Mouse (Mus musculus): ENCODE measurements around the gene Polr2i. TPM values are rescaled to one million over a fixed set of nuclear protein-coding genes. Genes with fewer than 3 reads are reported as not detected.

Gene Polr2i
- polyA plus RNA-seq, 1 experiment from 2014 or later: 177 TPM

- Histone ChIP-seq H3K27me3 (ENCODE audit: control insufficient read depth, insufficient read depth, low read length) (no peaks in the 10 kb centered on the region), H3K4me2 (replicated peaks; ENCODE audit: low read depth, low read length) (no peak overlapping the region), H3K9me3 (ENCODE audit: control insufficient read depth, low read depth, low read length) (no peaks in the 10 kb centered on the region), H3K4me1 (ENCODE audit: control insufficient read depth, insufficient read depth, low read length) (no peaks in the 10 kb centered on the region), H3K36me3 (ENCODE audit: control insufficient read depth, insufficient read depth, low read length) (peaks cover 3% of the 10 kb centered on the region; the same call in 1 of the 2 replicates), H3K27ac (ENCODE audit: low read length) (no peak overlapping the region), H3K4me3 (ENCODE audit: low read depth, low read length) (no peak overlapping the region), H3K9ac (replicated peaks; ENCODE audit: low read depth, low read length) (no peak overlapping the region)
- WGBS: 91% methylated on average over 5 of the region's 5 CpGs
- no peak for ATAC-seq (ENCODE audit: insufficient number of reproducible peaks, insufficient read depth, low FRiP score, low read depth)
Observed at GRCm38 (mm10) chr7:30265531-30265930, 33.8 kb downstream of the Polr2i start.

- no peak overlapping the region for H3K27ac ChIP-seq (ENCODE audit: low read length)
- H3K9ac ChIP-seq (replicated peaks; ENCODE audit: low read depth, low read length): no peak overlapping the region
- no peak for ATAC-seq (ENCODE audit: insufficient number of reproducible peaks, insufficient read depth, low FRiP score, low read depth)
- peaks cover 3% of the 10 kb centered on the region; the same call in 1 of the 2 replicates for H3K36me3 ChIP-seq (ENCODE audit: control insufficient read depth, insufficient read depth, low read length)
- H3K9me3 ChIP-seq (ENCODE audit: control insufficient read depth, low read depth, low read length): no peaks in the 10 kb centered on the region
- no peak overlapping the region for H3K4me3 ChIP-seq (ENCODE audit: low read depth, low read length)
- WGBS: 89% methylated on average over 7 of the region's 7 CpGs
- H3K4me1 ChIP-seq (ENCODE audit: control insufficient read depth, insufficient read depth, low read length): no peaks in the 10 kb centered on the region
- H3K4me2 ChIP-seq (replicated peaks; ENCODE audit: low read depth, low read length): no peak overlapping the region
- H3K27me3 ChIP-seq (ENCODE audit: control insufficient read depth, insufficient read depth, low read length): no peaks in the 10 kb centered on the region
Observed at GRCm38 (mm10) chr7:30265935-30266334, 34.2 kb downstream of the Polr2i start.

- ATAC-seq (ENCODE audit: insufficient number of reproducible peaks, insufficient read depth, low FRiP score, low read depth): no peak
- H3K36me3 ChIP-seq (ENCODE audit: control insufficient read depth, insufficient read depth, low read length): peaks cover 3% of the 10 kb centered on the region; the same call in 1 of the 2 replicates
- H3K9me3 ChIP-seq (ENCODE audit: control insufficient read depth, low read depth, low read length): no peaks in the 10 kb centered on the region
- no peak overlapping the region for H3K9ac ChIP-seq (replicated peaks; ENCODE audit: low read depth, low read length)
- H3K4me3 ChIP-seq (ENCODE audit: low read depth, low read length): no peak overlapping the region
- 64% methylated on average over 3 of the region's 3 CpGs for WGBS
- no peaks in the 10 kb centered on the region for H3K4me1 ChIP-seq (ENCODE audit: control insufficient read depth, insufficient read depth, low read length)
- H3K4me2 ChIP-seq (replicated peaks; ENCODE audit: low read depth, low read length): no peak overlapping the region
- H3K27ac ChIP-seq (ENCODE audit: low read length): no peak overlapping the region
- H3K27me3 ChIP-seq (ENCODE audit: control insufficient read depth, insufficient read depth, low read length): no peaks in the 10 kb centered on the region
Observed at GRCm38 (mm10) chr7:30266780-30267179, 35.0 kb downstream of the Polr2i start.

GRCm38 (mm10) chr7:30269641-30270040 lies 37.9 kb downstream of the Polr2i start:
- peaks cover 3% of the 10 kb centered on the region; the same call in 1 of the 2 replicates for H3K36me3 ChIP-seq (ENCODE audit: control insufficient read depth, insufficient read depth, low read length)
- no peak overlapping the region for H3K4me3 ChIP-seq (ENCODE audit: low read depth, low read length)
- no peaks in the 10 kb centered on the region for H3K27me3 ChIP-seq (ENCODE audit: control insufficient read depth, insufficient read depth, low read length)
- ATAC-seq (ENCODE audit: insufficient number of reproducible peaks, insufficient read depth, low FRiP score, low read depth): no peak
- no peaks in the 10 kb centered on the region for H3K4me1 ChIP-seq (ENCODE audit: control insufficient read depth, insufficient read depth, low read length)
- 85% methylated on average over 4 of the region's 4 CpGs for WGBS
- no peak overlapping the region for H3K4me2 ChIP-seq (replicated peaks; ENCODE audit: low read depth, low read length)
- no peaks in the 10 kb centered on the region for H3K9me3 ChIP-seq (ENCODE audit: control insufficient read depth, low read depth, low read length)
- H3K9ac ChIP-seq (replicated peaks; ENCODE audit: low read depth, low read length): no peak overlapping the region
- no peak overlapping the region for H3K27ac ChIP-seq (ENCODE audit: low read length)

GRCm38 (mm10) chr7:30274383-30274782 lies 42.6 kb downstream of the Polr2i start:
- ATAC-seq (ENCODE audit: insufficient number of reproducible peaks, insufficient read depth, low FRiP score, low read depth): no peak
- no peaks in the 10 kb centered on the region for H3K9me3 ChIP-seq (ENCODE audit: control insufficient read depth, low read depth, low read length)
- no peaks in the 10 kb centered on the region for H3K27me3 ChIP-seq (ENCODE audit: control insufficient read depth, insufficient read depth, low read length)
- peaks cover 3% of the 10 kb centered on the region; the same call in 1 of the 2 replicates for H3K4me1 ChIP-seq (ENCODE audit: control insufficient read depth, insufficient read depth, low read length)
- no peak overlapping the region for H3K4me3 ChIP-seq (ENCODE audit: low read depth, low read length)
- WGBS: 43% methylated on average over 6 of the region's 6 CpGs
- H3K27ac ChIP-seq (ENCODE audit: low read length): no peak overlapping the region
- no peak overlapping the region for H3K9ac ChIP-seq (replicated peaks; ENCODE audit: low read depth, low read length)
- no peak overlapping the region for H3K4me2 ChIP-seq (replicated peaks; ENCODE audit: low read depth, low read length)
- peaks cover 3% of the 10 kb centered on the region; the same call in 1 of the 2 replicates for H3K36me3 ChIP-seq (ENCODE audit: control insufficient read depth, insufficient read depth, low read length)

- Histone ChIP-seq H3K27ac (ENCODE audit: low read length) (no peak overlapping the region), H3K36me3 (ENCODE audit: control insufficient read depth, insufficient read depth, low read length) (no peaks in the 10 kb centered on the region), H3K4me3 (ENCODE audit: low read depth, low read length) (no peak overlapping the region), H3K4me1 (ENCODE audit: control insufficient read depth, insufficient read depth, low read length) (peaks cover 3% of the 10 kb centered on the region; the same call in 1 of the 2 replicates), H3K9ac (replicated peaks; ENCODE audit: low read depth, low read length) (no peak overlapping the region), H3K9me3 (ENCODE audit: control insufficient read depth, low read depth, low read length) (no peaks in the 10 kb centered on the region), H3K27me3 (ENCODE audit: control insufficient read depth, insufficient read depth, low read length) (no peaks in the 10 kb centered on the region), H3K4me2 (replicated peaks; ENCODE audit: low read depth, low read length) (no peak overlapping the region)
- 51% methylated on average over 2 of the region's 2 CpGs for WGBS
- ATAC-seq (ENCODE audit: insufficient number of reproducible peaks, insufficient read depth, low FRiP score, low read depth): no peak
Observed at GRCm38 (mm10) chr7:30278911-30279310, 47.2 kb downstream of the Polr2i start.

- Histone ChIP-seq H3K27ac (ENCODE audit: low read length) (peak overlapping the region; percentile 96; the same call in 1 of the 2 replicates), H3K4me1 (ENCODE audit: control insufficient read depth, insufficient read depth, low read length) (peaks cover 3% of the 10 kb centered on the region; the same call in 1 of the 2 replicates), H3K36me3 (ENCODE audit: control insufficient read depth, insufficient read depth, low read length) (no peaks in the 10 kb centered on the region), H3K9me3 (ENCODE audit: control insufficient read depth, low read depth, low read length) (no peaks in the 10 kb centered on the region), H3K4me3 (ENCODE audit: low read depth, low read length) (peak overlapping the region; percentile 78), H3K4me2 (replicated peaks; ENCODE audit: low read depth, low read length) (peak overlapping the region; percentile 85), H3K27me3 (ENCODE audit: control insufficient read depth, insufficient read depth, low read length) (no peaks in the 10 kb centered on the region), H3K9ac (replicated peaks; ENCODE audit: low read depth, low read length) (no peak overlapping the region)
- ATAC-seq (ENCODE audit: insufficient number of reproducible peaks, insufficient read depth, low FRiP score, low read depth): no peak
- WGBS: 0% methylated on average over 6 of the region's 6 CpGs
Observed at GRCm38 (mm10) chr7:30279536-30279935, 47.8 kb downstream of the Polr2i start.

GRCm38 (mm10) chr7:30279951-30280669 lies 48.4 kb downstream of the Polr2i start, which contains the start of the genes Thap8 and Wdr62:
Gene Thap8 (plus strand): TSS chr7:30280094.
Gene Wdr62 (minus strand): TSS chr7:30280419.
- WGBS: under 1% methylated on average over 49 of the region's 49 CpGs
- Histone ChIP-seq H3K27me3 (ENCODE audit: control insufficient read depth, insufficient read depth, low read length) (no peaks in the 10 kb centered on the region), H3K27ac (ENCODE audit: low read length) (peak within 1 kb of the TSS; percentile 96), H3K9me3 (ENCODE audit: control insufficient read depth, low read depth, low read length) (no peaks in the 10 kb centered on the region), H3K36me3 (ENCODE audit: control insufficient read depth, insufficient read depth, low read length) (no peaks in the 10 kb centered on the region), H3K4me2 (replicated peaks; ENCODE audit: low read depth, low read length) (peak within 1 kb of the TSS; percentile 85), H3K9ac (replicated peaks; ENCODE audit: low read depth, low read length) (peak within 1 kb of the TSS; percentile 46; the same call in 1 of the 2 replicates), H3K4me1 (ENCODE audit: control insufficient read depth, insufficient read depth, low read length) (peaks cover 3% of the 10 kb centered on the region; the same call in 1 of the 2 replicates), H3K4me3 (ENCODE audit: low read depth, low read length) (peak within 1 kb of the TSS; percentile 78)
- peak; percentile 95 for ATAC-seq (ENCODE audit: insufficient number of reproducible peaks, insufficient read depth, low FRiP score, low read depth)
